Mouse (Mus musculus) C3H10T1/2 (cell line): ENCODE data around the gene Igfn1. TPM values are rescaled to one million over a fixed set of nuclear protein-coding genes. Genes with fewer than 3 reads are reported as not detected.

Experiments
- polyA plus RNA-seq, 2 experiments: library from polyadenylated mRNA; unstranded; fragments of >200 nt; fragmentation: generic; extraction: Trizol; gene quantifications; one replicate each; pipeline ENCODE4 v1.2.1; 2012; ENCODE audit warnings: missing spikeins in 2 of 2

Igfn1 gene
- polyA plus RNA-seq: not detected

DNA sequence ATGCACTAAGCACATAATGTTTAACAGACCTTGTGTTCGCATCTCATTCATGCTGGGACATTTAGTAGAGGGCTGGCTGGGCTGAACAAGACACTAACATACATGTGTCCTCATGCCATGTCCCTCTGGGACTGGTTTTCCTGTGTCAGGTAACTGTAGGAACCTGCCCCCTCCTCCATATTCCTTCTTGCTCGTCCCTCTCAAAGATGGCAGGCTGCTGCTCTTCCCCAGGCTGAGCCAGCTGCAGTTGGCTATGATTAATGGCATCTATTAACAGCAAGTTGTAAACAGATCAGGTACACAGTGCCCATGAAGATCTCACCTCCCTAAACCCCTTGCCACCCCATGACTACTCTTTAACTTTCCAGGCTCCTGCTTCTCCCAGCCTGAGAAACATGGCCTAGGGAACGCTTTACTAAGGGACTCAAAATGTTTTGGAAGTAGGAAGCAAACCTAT, at the start of gene Igfn1:
Gene Igfn1 (minus strand): TSS at position 51 of the 457 bp plus-strand sequence.

DNA sequence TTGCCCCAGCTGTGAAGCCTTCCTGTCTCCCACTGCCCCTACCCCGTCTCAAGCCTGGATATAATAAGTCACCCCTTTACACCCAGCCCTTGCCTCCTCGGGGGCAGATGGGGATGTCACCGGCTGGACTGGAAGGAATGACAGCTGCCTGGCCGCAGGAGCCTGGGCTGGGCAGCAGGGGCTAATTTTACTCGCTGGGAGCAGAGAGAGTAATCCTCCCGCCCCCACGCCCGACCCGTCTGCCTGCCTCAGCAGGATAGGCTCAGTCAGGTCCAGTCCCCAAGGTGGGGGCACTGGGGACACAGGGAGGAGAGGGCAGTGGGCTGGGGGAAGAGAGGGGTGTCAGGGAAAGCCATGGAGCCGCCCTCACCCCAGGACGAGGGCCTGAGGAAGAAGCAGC, 46.4 kb upstream of the Igfn1 start, which contains the start of gene Cacna1s:
Gene Cacna1s (plus strand): TSS at position 204 of the 400 bp plus-strand sequence.

DNA sequence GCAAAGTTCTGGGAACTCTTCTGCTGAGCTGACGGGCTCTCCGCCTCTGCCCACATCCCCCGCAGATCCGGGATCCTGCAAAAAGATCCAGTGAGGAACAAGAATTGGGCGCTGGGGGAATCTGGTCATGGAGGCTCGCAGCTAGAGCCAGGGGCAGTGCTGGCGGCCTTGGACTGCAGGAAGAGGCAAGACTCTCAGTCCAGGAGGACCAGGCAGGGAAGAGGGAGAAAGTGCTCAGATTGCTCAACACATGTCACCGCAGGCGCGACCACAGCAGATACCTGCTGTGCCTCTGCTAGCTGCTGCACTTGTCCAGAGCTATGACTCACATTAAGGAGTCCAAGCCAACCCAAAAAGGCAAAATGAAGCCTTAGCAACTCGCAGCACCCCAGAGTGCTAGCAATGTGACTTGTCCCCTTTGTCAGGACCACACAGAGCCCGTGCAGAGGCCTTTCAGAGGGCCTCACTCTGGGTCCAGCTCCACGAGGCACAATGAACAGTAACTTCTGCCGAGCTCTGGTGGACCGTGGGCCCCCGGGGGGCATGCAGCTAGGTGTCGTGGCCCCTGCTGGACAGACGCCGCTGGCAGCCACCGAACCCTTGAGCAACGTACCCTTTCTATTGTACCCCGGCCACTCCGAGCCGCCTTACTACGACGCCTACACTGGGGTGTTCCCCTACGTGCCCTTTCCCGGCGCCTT, 44.3 kb upstream of the Igfn1 start, which contains the start of gene Ascl5:
Gene Ascl5 (plus strand): TSS at position 493 of the 701 bp plus-strand sequence.

DNA sequence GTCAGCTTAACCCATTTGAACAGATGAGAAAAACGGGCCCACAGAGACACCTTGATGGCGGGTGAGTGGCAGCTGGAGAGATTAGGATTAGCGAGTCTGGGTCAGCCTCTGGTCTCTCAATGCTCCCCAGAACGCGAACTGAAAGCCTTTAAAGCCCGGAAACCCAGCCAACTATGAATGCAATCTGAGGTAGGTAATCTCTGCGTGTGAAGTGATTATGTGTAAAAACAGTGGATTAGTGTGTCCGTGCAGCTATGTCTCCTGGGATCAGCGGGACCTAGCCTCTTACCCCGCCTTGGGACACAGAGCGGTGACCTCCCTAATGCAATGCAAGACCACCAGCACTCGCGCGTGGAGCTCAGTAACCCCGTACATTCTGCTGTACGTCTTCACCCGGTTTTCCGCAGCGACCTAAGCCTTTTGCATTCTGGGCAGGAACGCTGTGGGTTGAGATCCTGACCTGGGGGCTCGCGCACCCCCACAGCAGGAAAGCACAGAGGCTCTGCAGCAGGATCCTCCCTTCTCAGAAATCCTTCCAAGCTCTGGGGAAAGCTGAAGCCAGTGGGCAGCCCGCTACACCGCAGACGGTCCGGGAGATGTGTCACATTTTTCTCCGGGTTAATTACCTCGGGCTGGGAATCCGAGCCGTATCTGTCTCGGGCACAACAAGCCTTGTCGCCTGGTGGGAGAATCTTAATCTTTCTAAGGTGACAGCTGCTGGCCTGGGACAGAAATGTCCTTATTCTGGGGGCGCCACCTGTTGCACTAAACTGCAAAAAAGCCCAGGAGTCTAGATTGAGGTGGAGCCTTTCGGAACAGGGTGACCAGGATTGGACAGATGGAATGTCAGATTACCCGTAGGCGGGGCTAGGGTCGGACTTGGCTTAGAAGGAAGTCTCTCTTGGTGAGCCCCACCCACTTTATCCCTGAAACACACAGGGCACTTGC, 1.3 kb upstream of the Igfn1 start, which contains the start of gene Tmem9:
Gene Tmem9 (plus strand): TSS at position 940 of the 948 bp plus-strand sequence.

DNA sequence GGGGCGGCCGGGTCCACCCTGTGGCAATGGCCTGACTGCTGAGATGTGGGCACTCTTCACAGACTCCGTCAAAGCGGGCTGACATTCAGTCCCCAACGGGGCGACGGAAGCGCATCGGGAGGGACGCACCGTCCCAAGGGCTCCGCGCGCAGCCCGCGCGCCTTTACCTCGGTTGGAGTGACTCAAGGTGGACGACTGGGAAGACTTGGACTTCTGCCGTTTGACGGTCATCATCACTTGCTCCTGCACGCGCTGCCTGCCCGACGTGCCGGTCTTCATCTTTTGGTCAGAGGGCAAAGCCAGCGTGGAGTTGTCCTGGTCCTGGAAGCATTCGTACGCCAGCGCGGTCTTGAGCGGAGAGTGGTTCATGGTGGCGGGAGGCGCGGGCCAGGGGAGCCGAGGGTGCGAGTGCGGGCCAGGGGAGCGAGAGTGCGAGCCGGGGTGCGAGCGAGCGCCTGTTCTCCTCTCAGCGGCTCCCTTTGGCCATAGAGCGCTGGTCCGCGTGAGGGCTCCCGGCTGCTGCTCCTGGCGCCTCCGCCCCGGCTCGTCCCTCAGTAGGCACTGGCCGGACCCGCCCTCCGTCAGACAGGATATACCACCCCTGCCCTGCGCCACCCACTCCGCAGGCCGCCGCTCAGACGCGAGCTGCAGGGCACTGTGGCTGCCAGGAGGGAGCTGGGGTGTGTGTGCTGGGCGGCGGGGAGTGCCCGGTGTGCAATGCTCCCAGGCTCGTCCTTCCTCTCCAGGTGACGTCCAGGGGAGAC, 87.3 kb downstream of the Igfn1 start, which contains the start of gene Pkp1:
Gene Pkp1 (minus strand): TSS at position 564 of the 764 bp plus-strand sequence.

Other genes with a start within 250 kb of the Igfn1 start
- gene Phlda3, start 240.2 kb downstream of the Igfn1 start, polyA plus RNA-seq: 100 to 1,000 TPM; 289 to 327 TPM
- 10 to 100 TPM in 1 of 2 experiments, under 1 TPM in 1; 0.83 to 13.1 TPM for gene Tnni1, start 226.9 kb downstream of the Igfn1 start, polyA plus RNA-seq
- gene Lad1, start 187.7 kb downstream of the Igfn1 start, polyA plus RNA-seq: under 1 TPM; 0.02 to 0.22 TPM
- gene Tnnt2, start 170.0 kb downstream of the Igfn1 start, polyA plus RNA-seq: 10 to 100 TPM in 1 of 2 experiments, under 1 TPM in 1; 0.89 to 21.0 TPM
- under 1 TPM; 0.38 to 0.57 TPM for gene Pkp1, start 87.1 kb downstream of the Igfn1 start, polyA plus RNA-seq
- 100 to 1,000 TPM in 1 of 2 experiments, 10 to 100 TPM in 1; 57.4 to 155 TPM for gene Tmem9, start 1.8 kb upstream of the Igfn1 start, polyA plus RNA-seq
- gene Ascl5, start 44.5 kb upstream of the Igfn1 start, polyA plus RNA-seq: not detected
- not detected for gene Cacna1s, start 46.4 kb upstream of the Igfn1 start, polyA plus RNA-seq
- gene Kif21b, start 125.0 kb upstream of the Igfn1 start, polyA plus RNA-seq: not detected
- not detected for gene Mroh3, start 206.5 kb upstream of the Igfn1 start, polyA plus RNA-seq
- gene Inava, start 227.9 kb upstream of the Igfn1 start, polyA plus RNA-seq: under 1 TPM; 0.07 to 0.15 TPM